Mouse (Mus musculus) layer of hippocampus, adult 9-10 months (tissue): Measurements from ENCODE around the gene Srcap.
"Not testable (repeated sequence)": the region's sequence is repeated elsewhere in the genome, so short reads cannot be mapped to it uniquely, and the experiment has no call there.

Experiments
- DNase-seq: peaks from one replicate; pipeline ENCODE4 v3.0.0; 2022; ENCODE audit warnings: low spot score

Srcap gene

DNA sequence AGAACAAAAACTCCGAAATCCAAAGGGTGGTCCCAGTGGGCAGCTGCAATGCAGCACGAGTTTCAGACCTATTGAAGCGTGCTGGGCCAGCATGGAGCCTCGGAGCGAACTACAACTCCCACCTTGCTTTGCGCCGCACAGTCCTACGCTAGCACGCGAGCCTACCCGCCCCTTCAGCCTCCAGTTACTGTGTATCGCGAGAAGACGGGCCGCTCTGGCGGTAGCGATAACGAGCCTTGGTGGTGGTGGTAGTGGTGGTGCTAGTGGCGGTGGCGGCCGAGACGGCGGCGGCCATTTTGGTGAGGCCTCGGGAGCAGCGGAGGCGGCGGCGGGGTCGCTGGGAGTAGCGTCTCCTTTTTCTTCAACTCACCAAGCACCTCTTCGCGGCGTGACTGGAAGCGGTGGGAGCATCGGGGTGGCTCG lies at the start of gene Srcap:
TSS of gene Srcap (plus strand) at position 176 of the 423 bp plus-strand sequence.
- DNase-seq = peak; percentile 91

DNA sequence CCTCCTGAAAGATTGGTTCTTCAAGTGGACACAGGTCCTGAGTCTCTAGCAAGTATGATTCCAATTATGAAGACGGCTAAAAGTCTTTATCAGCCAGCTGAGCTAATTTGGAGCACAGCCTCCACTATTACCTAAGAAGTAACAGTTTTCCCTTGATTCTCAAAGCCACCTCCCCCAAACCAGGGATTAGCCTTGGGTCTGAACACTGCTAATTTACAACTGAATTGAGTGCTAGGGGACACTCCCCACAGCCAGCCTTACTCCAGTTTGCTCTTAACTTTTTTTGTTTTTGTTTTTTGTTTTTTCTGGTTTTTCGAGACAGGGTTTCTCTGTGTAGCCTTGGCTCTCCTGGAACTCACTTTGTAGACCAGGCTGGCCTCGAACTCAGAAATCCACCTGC lies 46.6 kb upstream of the Srcap start:
- DNase-seq = no peak

DNA sequence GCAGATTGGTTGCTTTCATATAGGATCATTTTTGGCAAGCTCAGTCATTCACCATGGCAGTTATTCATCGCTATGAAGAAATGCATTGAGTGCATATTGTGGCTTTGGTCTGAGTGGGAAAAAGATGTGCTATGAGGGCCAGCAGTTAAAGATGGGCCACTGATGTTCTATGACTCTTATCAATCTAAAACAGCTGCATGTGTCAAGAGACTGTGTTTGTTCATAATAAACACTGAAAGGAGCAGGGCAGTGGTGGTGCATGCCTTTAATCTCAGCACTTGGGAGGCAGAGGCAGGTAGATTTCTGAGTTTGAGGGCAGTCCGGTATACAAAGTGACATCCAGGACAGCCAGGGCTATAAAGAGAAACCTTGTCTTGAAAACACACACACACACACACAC lies 46.1 kb upstream of the Srcap start:
- not testable (repeated sequence) for DNase-seq

DNA sequence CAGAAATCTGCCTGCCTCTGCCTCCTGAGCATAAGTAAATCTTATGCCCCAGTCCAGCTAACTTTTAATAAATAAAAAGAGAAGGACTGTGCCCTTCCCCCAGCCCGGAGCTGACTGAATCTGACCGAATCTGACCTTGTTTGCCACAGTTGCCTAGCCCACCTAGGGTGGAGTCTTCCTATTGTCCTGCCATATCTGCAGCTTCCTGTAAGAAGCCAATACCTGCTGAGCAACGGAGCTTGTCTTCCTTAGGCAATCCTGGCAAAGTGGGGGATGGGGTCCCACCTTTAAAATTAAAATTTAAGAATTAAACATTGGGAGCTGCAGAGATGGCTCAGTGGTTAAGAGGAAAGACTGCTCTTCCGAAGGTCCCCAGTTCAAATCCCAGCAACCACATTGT lies 45.2 kb upstream of the Srcap start:
- no peak for DNase-seq

DNA sequence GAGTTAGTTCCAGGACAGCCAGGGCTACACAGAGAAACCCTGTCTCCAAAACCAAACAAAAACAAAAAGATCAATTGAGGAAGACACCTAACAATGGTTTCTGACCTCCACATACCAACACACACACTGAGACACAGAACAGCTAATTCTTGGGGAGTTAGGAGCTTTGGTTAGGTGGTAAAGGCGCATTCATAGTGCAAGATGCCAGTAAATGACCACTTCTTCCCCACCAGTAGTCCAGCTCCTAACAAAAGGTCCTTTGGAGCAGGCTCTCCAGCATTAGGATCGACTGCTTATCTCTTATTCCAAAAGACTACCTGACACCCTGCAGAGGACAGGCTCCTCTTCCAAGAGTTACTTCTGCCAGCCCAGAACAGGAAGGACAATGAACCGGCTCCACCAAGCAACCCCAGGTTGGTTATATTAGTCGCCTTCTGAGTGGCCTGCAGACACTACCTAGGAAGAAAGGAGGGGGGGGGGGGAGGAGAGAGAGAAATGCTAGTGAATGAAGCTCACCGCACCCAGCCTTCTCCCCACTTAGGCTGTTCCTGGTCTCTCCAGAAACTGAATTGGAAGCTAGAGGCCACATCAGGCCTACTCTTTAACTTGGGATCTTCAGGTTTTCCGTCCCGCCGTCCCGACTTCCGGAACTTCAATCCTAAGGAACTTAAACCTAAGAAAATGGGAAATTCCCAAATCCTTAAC lies 41.6 kb upstream of the Srcap start:
- no peak for DNase-seq

DNA sequence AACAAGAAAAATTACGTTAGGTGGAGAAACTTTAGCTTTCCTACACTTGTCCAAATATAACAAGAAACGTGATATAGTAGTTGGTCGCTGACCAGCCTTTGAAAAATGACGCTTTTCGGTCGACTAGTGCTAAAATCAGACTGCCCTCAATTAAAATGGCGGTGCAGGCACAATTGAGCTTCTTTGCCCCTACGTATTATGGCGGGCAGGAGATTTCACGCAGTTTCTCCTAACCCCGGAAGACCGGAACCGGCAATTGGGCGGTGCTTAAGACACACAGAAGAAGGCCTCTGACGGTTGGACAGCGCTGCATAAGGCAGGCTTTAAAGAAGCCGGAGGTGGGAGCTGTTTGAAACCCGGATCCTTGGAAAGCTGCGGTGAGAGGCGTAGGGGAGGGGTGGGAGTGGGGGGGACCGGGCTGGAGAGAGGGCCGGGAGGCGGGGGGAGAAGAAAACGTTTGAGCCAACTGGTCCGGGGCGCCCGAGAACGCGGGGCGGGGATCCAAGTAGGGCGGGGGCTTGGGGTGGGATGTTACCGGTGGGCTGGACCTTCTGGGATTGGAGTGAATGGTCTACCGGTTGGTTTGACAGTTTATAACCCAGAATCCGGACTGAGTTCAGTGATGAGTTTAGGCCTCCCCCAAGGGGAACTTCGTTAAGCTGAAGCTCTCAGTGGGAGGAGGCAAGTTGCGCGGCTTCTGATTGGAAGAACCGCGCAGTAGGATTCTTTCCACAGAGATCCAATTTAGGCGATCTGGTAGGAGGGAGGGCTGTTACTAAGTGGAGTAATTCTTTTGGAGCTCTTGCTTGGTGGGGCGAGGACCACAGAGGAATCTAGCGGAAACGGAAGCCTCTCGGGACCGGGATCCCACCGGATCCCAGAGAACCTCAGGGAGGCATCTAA lies 40.8 kb upstream of the Srcap start:
- DNase-seq = peak; percentile 92

DNA sequence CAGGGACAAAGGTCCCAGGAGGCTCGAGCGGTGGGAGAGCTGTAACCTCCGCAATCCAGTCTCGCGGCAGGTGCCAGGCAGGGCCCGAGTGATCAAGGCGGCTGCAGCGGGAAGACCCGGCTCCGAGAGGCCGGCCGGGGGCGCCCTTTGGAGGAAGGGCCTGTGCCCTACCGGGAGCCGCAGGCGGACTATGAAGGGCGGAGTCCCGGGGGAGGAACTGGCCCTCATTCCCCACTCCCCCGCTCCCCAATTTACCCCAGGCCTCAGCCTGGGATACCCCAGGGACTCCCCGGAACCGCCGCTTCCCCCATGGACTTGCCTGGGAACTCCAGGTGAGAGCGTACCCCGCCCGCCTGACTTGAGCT lies 40.2 kb upstream of the Srcap start:
- no peak for DNase-seq

DNA sequence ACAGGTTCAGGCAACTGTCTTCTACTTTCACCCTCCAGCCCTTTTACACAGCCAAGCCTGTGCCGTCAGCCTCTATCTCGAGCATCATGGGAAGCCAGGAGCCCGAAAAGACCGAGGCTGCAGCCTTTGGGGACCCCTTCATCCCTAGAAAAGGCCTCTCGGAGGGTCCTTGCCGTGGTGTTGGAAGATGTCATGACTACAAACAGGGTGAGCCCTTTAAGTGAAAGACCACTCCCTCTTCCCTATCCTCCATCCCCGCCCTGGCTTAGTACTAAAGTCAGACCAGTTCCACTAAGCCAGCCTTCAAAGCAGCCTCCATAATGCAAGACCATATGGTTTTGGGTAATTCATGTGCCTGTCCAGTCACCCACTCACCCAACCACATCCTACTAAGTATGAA lies 39.7 kb upstream of the Srcap start:
- no peak for DNase-seq

DNA sequence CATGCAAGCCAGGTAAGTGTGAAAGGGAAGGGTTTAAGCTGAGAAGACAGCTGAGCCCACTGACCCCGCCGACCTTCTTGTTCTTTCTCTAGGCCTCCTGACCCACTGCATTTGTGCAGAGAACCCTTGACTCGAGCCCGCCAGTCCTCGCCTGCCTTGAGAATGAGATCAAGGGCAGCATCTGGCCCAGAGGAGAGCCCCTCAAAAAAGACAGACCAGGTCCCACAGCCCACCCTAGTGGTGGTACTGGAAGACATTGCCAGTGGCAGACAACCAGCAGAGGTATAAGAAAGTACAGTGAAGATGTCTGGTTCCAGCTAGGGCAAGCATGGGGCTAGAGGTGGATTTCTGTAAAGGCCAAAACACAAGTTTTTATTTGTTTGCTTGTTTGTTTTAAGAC lies 38.1 kb upstream of the Srcap start:
- no peak for DNase-seq

DNA sequence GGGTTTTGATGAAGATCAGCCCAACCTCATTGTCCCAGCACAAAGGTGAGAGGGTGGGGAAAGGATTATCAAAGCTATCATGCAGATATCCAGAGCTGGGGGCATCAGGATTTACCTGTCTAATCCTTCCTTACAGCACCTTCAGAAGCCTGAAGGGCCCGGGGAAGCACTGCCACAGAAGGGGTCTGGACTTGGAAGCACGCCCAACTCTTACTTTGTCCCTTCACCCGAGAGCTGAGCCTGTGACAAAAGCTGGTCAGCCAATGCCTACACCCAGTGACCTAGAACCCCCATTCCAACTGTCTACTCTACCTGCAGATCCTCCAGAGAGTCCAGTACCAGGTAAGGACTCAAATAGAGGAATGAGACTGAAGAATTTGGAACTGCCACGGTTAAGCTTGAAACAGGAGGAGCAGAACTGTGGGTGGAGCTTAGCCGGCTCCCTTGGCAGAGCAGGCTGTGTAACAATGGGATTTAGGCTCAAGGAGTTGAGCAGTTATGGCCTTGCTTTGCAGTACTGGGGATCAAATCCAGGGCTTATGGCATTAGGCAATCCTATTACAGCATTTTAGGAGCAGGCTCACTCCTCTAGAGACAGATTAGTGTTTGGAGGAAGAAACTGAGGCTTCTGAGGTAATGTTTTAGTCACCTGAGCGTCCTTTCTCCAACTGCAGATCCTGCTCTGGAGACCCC lies 37.3 kb upstream of the Srcap start:
- no peak for DNase-seq

DNA sequence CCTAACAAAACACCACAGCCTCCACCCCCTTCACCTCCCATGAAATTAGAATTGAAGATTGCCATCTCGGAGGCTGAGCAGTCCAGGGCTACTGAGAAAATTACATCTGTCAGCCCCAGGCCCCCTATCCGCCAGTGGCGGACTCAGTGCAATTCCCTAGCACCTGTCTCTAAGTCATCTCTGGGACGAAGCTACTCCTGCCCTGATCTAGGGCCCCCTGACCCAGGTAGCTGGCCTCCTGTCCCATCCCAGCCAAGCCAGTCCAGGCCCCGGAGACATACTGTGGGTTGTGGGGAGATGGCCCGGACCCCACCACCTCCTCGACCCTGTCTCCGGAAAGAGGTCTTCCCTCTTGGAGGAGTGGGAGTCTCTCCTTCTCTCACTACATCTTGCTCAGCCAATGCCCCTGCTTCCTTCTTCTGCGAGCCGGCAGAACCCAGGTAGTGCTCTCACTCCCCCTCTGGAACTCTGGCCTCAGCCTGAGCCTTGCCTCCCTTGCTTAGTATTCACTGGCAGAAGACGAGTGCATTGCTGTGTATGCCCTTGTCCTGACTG lies 36.5 kb upstream of the Srcap start:
- no peak for DNase-seq

DNA sequence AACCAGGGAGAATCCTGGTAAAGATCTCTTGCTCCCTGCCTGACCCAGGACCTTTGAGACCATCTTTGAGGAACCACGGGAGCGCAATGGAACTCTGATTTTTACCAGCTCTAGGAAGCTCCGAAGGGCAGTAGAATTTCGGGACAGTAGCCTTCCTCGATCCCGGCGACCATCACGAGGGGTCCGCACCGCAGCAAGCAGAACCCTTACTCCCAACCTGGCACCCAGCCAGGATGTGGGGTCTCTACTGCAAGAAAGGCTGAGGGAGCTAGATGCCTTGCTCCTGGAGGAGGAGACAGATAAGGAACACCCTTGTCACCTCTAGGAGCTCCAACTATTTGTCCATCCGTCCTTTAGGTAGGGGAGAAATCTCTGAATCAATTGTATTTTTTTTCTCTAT lies 35.4 kb upstream of the Srcap start:
- no peak for DNase-seq

DNA sequence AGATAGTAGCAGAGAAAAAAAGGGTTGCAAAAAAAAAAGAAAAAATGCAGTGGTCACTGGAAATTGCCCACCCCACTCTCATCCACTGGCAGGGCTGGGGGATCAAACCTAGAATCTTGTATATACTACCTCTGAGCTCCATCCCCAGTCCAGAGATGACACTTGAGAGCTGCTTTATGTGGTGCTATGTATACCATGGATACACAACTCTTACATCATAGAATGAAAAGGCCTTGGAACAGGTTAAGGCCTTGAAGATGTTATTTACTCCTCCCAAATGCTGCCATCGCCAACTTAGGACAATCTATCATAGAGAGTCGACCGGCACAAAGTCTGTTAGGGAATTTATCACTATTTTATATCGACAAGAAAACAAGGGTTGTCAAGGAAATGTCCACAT lies 34.9 kb upstream of the Srcap start:
- no peak for DNase-seq

DNA sequence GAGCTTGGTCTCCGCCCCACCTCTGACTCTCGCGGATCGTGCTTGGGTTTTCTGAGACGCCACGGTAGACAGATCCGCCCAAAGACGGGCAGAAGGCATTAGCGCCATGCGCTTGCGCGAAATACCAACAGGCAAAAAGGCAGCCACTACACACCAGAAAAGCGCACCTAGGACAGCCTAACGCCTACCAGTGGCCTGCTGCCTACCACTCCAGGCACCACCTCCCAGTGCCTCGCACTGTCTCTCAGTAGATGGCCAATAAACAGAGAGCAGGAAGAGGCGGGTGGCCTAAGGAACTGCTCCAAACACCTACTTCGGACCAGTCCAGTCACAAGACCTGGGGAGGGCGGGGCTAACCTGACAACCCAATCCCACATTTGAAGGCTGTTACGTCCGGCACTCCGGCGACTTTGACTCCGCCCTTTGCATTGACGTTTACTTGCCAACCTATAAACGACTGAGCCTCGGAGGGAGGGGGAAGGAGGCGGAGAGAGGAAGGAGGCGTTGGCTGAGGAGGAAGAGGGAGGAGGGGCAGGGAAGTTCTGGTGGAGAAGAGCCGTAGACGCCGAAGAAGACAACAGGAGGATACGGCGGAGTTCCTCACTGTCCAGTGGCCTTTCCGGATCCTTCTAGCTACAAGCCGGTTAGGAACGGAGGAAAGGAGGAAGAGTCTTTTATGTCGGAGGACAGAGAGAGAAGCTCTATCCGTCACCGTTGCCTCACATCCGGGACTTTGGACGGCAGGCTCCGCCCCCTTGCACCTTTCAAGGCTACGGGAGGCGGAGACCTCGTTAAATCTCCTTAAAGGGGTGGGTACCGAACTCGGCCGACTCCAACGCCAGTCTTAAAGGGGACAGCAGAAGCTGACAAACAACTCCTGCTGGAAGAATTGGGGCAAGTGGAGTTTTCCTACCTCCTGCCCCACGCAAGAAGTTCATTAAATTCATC lies 33.8 kb upstream of the Srcap start:
- peak; percentile 100 for DNase-seq

DNA sequence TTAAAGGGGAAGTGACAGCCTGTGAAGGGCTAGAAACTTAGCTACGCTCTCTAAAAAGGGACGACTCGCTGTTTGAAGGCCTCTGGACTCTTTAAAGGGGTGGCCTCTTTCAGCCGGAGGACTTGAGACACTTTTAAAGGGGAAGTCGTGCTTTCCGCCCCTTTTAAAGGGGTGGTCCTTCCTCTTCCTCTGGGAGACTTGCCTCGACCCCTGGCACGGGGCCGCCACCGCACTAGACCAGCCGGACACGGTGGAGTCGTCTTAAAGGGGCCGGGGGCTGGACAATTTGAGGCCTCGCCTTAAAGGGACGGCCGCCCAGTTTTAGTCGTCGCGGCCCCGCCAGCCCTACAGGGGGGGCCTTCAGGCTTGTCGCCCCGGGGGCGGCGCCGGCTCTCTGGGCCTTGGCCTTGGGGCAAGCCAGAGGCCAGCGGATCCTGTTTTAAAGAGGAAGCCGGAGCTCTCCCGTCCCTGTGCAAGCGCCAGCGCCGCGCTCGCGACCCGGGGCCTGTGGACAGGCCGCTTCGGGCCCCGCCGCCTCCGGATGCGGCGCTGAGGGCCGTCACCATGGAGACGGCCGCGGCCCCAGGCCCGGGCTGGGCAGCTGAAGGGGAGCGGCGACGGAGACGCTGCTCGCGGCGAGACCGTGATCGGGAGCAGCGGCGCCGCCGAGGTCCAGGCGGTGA lies 33.0 kb upstream of the Srcap start, which contains the start of gene Fbrs:
TSS of gene Fbrs (plus strand) at position 565 of the 683 bp plus-strand sequence.
- DNase-seq = peak; percentile 97

DNA sequence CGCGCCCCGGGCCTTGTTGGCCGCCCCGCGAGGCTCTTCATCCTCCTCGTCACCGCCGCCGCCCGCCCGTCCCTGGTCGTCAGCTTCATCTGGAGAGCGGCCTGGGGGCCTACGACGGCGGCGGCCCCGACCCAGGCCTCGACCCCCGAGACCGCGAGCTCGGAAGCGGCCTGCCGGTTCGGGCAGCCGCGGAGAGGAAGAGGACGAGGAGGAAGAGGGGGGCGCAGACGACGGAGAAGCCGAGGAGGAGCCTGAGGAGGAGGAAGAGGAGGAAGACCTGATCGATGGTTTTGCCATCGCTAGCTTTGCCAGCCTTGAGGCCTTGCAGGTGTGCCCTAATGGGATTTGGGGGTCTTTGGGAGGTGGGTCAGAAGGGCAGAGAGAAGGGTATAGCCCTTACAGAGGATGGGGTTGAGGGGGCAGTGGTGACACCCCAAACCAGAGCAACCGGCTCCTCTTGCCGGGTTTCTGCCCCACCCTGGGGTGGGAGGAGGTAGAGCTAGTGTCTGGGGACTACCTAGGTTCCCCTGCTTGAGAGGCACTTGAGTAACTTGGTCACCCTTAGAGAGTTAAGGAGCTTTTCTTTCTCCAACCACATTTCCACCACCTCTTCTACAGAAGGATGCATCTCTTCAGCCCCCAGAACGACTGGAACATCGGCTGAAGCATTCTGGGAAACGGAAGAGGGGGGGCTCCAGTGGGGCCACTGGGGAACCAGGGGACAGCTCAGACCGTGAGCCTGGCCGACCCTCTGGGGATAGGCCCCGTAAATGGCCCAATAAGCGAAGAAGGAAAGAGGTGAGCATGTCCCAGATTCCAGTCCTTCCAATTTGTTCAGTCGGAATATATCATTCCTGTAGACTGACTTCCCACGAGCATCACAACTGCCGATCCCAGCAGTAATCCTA lies 32.2 kb upstream of the Srcap start:
- no peak for DNase-seq

DNA sequence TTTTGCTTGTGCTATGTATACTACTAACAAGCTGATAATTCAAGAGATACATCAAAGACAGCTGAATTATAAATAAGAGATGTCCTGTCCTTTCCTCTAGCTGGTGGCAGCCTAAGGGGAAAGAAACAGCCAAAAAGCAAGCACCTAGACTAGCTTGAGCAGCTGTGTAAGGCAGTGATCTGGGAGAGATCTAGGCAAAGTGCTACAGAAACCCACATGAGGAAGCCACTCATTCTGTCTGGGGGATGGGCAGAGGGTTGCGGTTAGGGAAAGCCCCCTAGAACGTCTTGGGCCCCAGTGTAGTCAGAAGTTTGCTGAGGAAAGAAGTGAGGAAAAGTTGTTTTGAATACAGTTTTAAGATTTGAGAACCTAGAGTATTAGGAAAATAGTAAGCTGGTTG lies 31.5 kb upstream of the Srcap start:
- no peak for DNase-seq

DNA sequence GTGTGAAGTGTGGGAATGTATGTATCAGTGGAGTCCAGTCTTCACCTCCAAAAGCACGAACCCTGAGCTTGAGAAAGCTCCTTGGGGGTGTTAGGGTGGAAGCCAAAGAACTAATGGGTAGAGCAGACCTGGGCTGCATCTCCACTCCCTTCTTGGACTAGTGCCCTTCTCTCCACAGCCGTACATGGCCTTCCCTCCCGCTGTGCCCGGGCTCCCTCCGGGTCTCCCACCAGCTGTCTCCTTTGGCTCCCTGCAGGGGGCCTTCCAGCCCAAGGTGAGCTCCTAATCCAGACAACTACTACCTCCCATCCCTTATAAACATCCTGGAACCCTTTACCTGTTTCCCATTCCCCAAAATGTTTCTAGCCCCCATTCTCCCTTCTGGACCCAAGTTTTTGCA lies 26.4 kb upstream of the Srcap start:
- no peak for DNase-seq

DNA sequence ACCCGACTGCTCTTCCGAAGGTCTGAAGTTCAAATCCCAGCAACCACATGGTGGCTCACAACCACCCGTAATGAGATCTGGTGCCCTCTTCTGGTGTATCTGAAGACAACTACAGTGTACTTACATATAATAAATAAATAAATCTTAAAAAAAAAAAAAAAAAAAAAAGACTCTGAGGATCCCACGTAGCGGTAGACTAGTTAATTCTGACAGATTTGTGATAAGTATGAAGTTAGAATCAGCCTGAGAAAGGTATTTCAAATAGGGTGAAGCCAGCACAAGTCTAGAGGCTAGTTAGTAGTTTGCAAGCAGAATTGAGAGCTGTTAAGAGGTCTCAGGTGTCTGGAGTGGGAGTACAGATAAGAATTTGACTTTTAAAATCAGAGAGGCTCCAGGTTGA lies 23.4 kb upstream of the Srcap start:
- DNase-seq = not testable (repeated sequence)

DNA sequence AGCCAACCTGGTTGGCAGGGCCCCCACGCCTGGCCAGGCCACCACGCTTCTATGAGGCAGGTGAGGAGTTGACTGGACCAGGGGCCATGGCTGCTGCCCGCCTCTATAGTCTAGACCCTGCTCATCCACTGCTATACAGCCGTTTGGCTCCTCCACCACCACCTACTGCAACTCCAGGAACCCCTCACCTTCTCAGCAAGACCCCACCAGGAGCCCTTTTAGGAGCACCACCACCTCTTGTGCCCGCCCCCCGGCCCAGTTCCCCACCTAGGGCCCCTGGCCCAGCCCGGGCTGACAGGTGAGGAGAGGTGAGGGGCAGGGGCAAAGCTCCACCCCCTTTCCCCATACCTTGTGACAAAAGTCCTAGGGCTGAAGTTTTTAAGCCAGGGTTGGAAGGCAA lies 21.8 kb upstream of the Srcap start:
- no peak for DNase-seq
